Mouse (Mus musculus) ES-E14 (cell line): ENCODE results near the gene Cdkl4. TPM values are rescaled to one million over a fixed set of nuclear protein-coding genes. Genes with fewer than 3 reads are reported as not detected.
"Not testable (repeated sequence)": the region's sequence is repeated elsewhere in the genome, so short reads cannot be mapped to it uniquely, and the experiment has no call there.

Experiments used
- DNase-seq: peaks from one replicate; pipeline ENCODE4 v3.0.0-alpha.2; 2013; ENCODE audit warnings: low read depth, low spot score
- H3K27ac ChIP-seq: 2 replicates; pipeline ENCODE4 v1.5.1; 2012; ENCODE audit warnings: low read depth, mild to moderate bottlenecking, low read length, moderate library complexity, mixed read lengths; ENCODE audit not compliant: poor library complexity, insufficient read depth, severe bottlenecking
- H3K36me3 ChIP-seq: 2 replicates; pipeline ENCODE4 v1.6.1; 2012; ENCODE audit warnings: mild to moderate bottlenecking, low read length, moderate library complexity, mixed read lengths; ENCODE audit not compliant: control insufficient read depth, poor library complexity, insufficient read depth, severe bottlenecking
- H3K4me1 ChIP-seq, 2 experiments: fragments of 150-350 bp in 1 of 2; sonication (generic) in 1 of 2; 2 replicates each; pipeline ENCODE4 v1.6.1; 2012; ENCODE audit warnings: low read length in 2 of 2, mild to moderate bottlenecking in 1 of 2, mixed read lengths in 1 of 2; ENCODE audit not compliant: control insufficient read depth in 2 of 2, insufficient read depth in 2 of 2, poor library complexity in 1 of 2
- H3K4me3 ChIP-seq, 2 experiments: fragments of 150-350 bp in 1 of 2; sonication (generic) in 1 of 2; 2 replicates each; pipeline ENCODE4 v1.5.1; 2012; ENCODE audit warnings: low read length in 2 of 2, low read depth in 1 of 2, mild to moderate bottlenecking in 1 of 2, mixed read lengths in 1 of 2; ENCODE audit not compliant: insufficient read depth in 1 of 2, poor library complexity in 1 of 2, severe bottlenecking in 1 of 2
- H3K9ac ChIP-seq: 2 replicates; pipeline ENCODE4 v1.6.1; 2012; ENCODE audit warnings: low read depth, mild to moderate bottlenecking, low read length, mixed read lengths; ENCODE audit not compliant: poor library complexity, insufficient read depth, severe bottlenecking
- H3K9me3 ChIP-seq: fragments of 150-350 bp; sonication (generic); 2 replicates; pipeline ENCODE4 v1.6.1; 2012; ENCODE audit warnings: low read depth, mild to moderate bottlenecking, low read length; ENCODE audit not compliant: control insufficient read depth, insufficient read depth
- CHD2 ChIP-seq: IDR thresholded peaks from 2 replicates; pipeline ENCODE4 v1.6.1; 2014; ENCODE audit warnings: mild to moderate bottlenecking, low read depth, low read length, inconsistent platforms
- HCFC1 ChIP-seq: IDR thresholded peaks from 2 replicates; pipeline ENCODE4 v1.6.1; 2012; ENCODE audit warnings: low read length, inconsistent platforms, borderline replicate concordance; ENCODE audit not compliant: insufficient read depth
- MAFK ChIP-seq: IDR thresholded peaks from 2 replicates; pipeline ENCODE4 v1.6.1; 2014; ENCODE audit warnings: mild to moderate bottlenecking, low read depth, low read length, inconsistent platforms; ENCODE audit not compliant: insufficient read depth
- ZC3H11A ChIP-seq: IDR thresholded peaks from 2 replicates; pipeline ENCODE4 v1.6.1; 2012; ENCODE audit warnings: low read depth, mild to moderate bottlenecking, inconsistent platforms, low read length, borderline replicate concordance
- ZNF384 ChIP-seq: IDR thresholded peaks from 2 replicates; pipeline ENCODE4 v1.6.1; 2012; ENCODE audit warnings: low read depth, low read length, inconsistent platforms
- in situ Hi-C, 2 experiments: fragments of 600-800 bp; cut with MboI; formaldehyde crosslinking; loops; one replicate each; pipeline ENCODE4 v1.15.1; 2025; ENCODE audit warnings: low sequenced_read_pairs in 2 of 2, inconsistent platforms in 1 of 2; ENCODE audit not compliant: unreplicated experiment in 2 of 2
- total RNA-seq: library from RNA; depleted of rRNA; stranded (reverse); fragments of 300-350 nt; gene quantifications from 2 replicates; pipeline ENCODE4 v1.2.3, GENCODE M21; 2012

Gene Cdkl4
- total RNA-seq, 1 experiment = 0.49 TPM

DNA sequence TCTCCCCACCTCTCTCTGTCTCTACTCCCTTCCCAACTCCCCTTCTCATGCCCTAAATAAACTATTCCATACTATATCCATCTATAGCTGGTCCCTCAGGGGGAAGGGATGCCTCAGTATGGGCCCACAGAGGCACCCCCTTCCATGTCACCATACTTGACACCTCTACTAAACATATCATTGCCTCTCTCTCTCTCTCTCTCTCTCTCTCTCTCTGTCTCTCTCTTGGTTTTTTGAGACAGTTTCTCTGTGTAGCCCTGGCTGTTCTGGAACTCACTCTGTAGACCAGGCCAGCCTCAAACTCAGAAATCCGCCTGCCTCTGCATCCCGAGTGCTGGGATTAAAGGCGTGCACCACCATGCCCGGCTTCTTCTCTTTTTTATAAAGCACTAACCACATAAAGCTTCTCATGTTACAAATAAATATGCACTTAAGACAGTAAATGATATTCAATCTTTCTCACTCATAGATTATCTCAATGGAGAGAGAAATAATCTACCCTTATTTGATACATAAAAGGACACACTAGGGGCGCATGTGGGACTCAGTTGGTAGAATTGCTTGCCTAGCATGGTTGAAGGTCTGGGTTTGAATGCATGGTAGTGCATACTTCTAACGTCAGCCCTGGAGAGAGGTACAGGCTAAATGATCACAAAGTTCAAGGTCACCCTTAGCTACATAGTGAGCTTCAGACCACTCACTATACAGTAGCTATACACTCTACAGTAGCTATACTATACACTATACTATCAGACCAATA lies 8.6 kb downstream of the Cdkl4 start:
- no peak for DNase-seq
- TF ChIP-seq HCFC1 = no peak
- TF ChIP-seq ZNF384 = no peak
- no peak for TF ChIP-seq ZC3H11A
- no peak for TF ChIP-seq CHD2
- TF ChIP-seq MAFK = no peak

DNA sequence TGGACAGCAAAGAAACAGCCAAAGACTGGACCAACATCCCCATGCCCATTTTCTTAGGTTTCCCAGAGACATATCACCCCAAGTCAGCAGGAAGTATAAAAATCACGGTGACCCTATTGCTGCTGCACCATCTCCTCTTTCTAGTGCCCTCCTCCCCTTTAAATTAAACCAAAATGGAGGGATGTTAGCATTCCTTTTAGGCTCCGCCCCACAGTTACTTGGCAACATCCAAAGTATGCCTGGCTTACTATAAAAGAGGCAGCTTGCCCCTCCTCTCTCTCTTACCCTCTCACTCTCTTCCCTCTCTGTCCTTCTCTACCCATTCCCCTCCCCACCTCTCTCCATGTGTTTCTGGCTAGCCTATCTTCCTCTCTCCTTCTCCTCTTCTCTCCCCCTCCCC lies 9.2 kb downstream of the Cdkl4 start:
- in situ Hi-C loops = no loop called here
- Histone ChIP-seq H3K36me3 (no peaks in the 10 kb centered on the region; the same call in 1 of the 2 replicates), H3K4me3 (no peak overlapping the region), H3K27ac (no peak overlapping the region), H3K4me1 (no peaks in the 10 kb centered on the region), H3K9me3 (0 out of 2 replicates have a peak, but pooled peaks cover 1% of the 10 kb centered on the region), H3K9ac (no peak overlapping the region)
- no peak for TF ChIP-seq ZNF384
- no peak for TF ChIP-seq MAFK
- TF ChIP-seq HCFC1 = no peak
- TF ChIP-seq ZC3H11A = no peak
- no peak for TF ChIP-seq CHD2
- no peak for DNase-seq

More for the DNA sequence above, 8.6 kb downstream of the Cdkl4 start:
- 0 out of 2 replicates have a peak, but pooled peaks cover 1% of the 10 kb centered on the region for H3K9me3 ChIP-seq
- no peak overlapping the region for H3K9ac ChIP-seq
- H3K4me1 ChIP-seq = no peaks in the 10 kb centered on the region
- no peaks in the 10 kb centered on the region; the same call in 1 of the 2 replicates for H3K36me3 ChIP-seq
- no peak overlapping the region for H3K27ac ChIP-seq
- no peak overlapping the region for H3K4me3 ChIP-seq
- in situ Hi-C loops = no loop called here

DNA sequence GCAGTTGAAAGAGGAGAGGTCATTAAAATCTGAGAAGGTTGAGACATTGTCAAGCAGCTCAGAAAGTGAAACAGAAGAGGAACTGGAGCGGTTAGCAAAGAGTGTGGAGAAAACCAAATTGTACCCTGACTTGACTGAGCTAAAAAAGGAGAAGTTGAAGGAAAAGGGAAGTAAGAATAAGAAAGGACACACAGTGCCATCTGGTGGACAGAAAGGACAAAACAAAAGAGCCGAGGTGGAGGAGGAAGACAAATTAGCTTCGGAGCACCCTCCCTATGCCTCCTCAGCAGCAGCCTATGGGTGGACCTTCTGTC lies 13.0 kb downstream of the Cdkl4 start:
- H3K4me1 ChIP-seq = peaks cover 3 to 4% of the 10 kb centered on the region in 2 experiments; a peak in 2 of 4 replicates
- H3K9me3 ChIP-seq = 0 out of 2 replicates have a peak, but pooled peaks cover 1% of the 10 kb centered on the region
- no peak overlapping the region for H3K4me3 ChIP-seq
- DNase-seq = no peak
- no peak overlapping the region for H3K9ac ChIP-seq
- no peak overlapping the region for H3K27ac ChIP-seq
- in situ Hi-C loops = no loop called here
- no peak for TF ChIP-seq ZNF384
- no peak for TF ChIP-seq ZC3H11A
- TF ChIP-seq CHD2 = no peak
- H3K36me3 ChIP-seq = no peaks in the 10 kb centered on the region; the same call in 1 of the 2 replicates

DNA sequence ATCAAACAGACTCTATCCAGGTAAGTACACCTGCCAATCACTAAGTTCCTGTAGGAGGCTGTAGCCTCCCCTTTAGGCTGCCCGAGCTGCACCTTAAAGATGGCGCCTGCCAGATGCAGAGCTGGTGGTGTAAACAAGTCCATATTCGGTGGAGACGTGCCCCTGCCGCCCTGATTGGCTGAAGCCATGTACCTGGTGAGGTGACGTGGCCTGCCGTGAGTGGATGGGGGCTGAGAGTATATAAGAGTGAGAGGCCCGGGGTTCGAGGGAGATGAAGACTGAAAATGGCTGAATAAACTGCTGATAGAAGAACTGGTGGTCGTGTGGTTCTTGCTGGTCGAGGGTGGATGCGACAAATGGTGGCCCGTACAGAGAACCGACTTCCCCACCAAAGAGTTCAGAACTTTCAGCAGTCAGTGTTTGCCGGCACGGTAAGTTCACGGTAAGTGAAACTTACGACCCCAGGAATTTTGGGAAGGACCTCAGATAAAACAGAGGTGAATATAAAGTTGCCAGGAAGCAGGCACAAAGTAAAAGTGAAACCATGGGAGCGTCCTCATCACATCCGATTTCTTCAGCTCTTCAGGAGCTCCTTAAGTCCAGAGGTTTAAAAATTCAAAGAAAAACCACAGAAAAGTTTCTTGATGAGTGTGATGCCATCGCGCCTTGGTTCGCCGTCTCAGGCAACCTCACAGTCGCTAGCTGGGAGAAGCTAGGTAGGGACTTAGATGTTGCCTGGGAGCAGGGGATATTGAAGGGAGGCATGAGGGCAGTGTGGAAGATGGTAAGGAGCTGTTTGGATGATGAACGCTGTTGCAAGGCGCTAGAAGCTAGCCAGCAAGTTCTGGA lies 13.6 kb downstream of the Cdkl4 start:
- H3K36me3 ChIP-seq, in situ Hi-C loops, H3K4me3 ChIP-seq, H3K27ac ChIP-seq, H3K4me1 ChIP-seq, DNase-seq, H3K9ac ChIP-seq, H3K9me3 ChIP-seq: not testable (repeated sequence)
